Mouse (Mus musculus): Measurements from ENCODE around the gene Cradd. TPM values are rescaled to one million over a fixed set of nuclear protein-coding genes. Genes with fewer than 3 reads are reported as not detected.

The Cradd gene
- polyA plus RNA-seq, 1 experiment from 2014 or later: 12.0 TPM

- WGBS: 69% methylated on average over 5 of the region's 5 CpGs
- DNase-seq: no peak
Measured at GRCm38 (mm10) chr10:95314019-95314418, 9.9 kb downstream of the Cradd start.

GRCm38 (mm10) chr10:95313524-95313923 is 10.4 kb downstream of the Cradd start:
- 84% methylated on average over 9 of the region's 9 CpGs for WGBS
- Histone ChIP-seq H3K9me3 (ENCODE audit: control insufficient read depth, low read length) (no peaks in the 10 kb centered on the region), H3K27me3 (ENCODE audit: control insufficient read depth, insufficient read depth, low read length) (no peaks in the 10 kb centered on the region), H3K9ac (replicated peaks; ENCODE audit: low read length) (no peak overlapping the region), H3K4me1 (ENCODE audit: control insufficient read depth, insufficient read depth, low read length) (peaks cover 16% of the 10 kb centered on the region; the same call in 1 of the 2 replicates), H3K27ac (replicated peaks; ENCODE audit: low read depth, low read length) (no peak overlapping the region), H3K4me3 (replicated peaks; ENCODE audit: low read depth, low read length) (no peak overlapping the region), H3K4me2 (ENCODE audit: low read length) (no peak overlapping the region), H3K36me3 (ENCODE audit: control insufficient read depth, insufficient read depth, low read length) (no peaks in the 10 kb centered on the region)
- DNase-seq: no peak
- ATAC-seq (ENCODE audit: low FRiP score, low TSS enrichment): no peak

More at GRCm38 (mm10) chr10:95314019-95314418, 9.9 kb downstream of the Cradd start:
- Histone ChIP-seq H3K4me1 (ENCODE audit: control insufficient read depth, insufficient read depth, low read length) (peaks cover 16% of the 10 kb centered on the region; the same call in 1 of the 2 replicates), H3K27me3 (ENCODE audit: control insufficient read depth, insufficient read depth, low read length) (no peaks in the 10 kb centered on the region), H3K9ac (replicated peaks; ENCODE audit: low read length) (no peak overlapping the region), H3K27ac (replicated peaks; ENCODE audit: low read depth, low read length) (no peak overlapping the region), H3K4me3 (replicated peaks; ENCODE audit: low read depth, low read length) (no peak overlapping the region), H3K36me3 (ENCODE audit: control insufficient read depth, insufficient read depth, low read length) (no peaks in the 10 kb centered on the region), H3K9me3 (ENCODE audit: control insufficient read depth, low read length) (no peaks in the 10 kb centered on the region), H3K4me2 (ENCODE audit: low read length) (no peak overlapping the region)
- no peak for ATAC-seq (ENCODE audit: low FRiP score, low TSS enrichment)

DNA sequence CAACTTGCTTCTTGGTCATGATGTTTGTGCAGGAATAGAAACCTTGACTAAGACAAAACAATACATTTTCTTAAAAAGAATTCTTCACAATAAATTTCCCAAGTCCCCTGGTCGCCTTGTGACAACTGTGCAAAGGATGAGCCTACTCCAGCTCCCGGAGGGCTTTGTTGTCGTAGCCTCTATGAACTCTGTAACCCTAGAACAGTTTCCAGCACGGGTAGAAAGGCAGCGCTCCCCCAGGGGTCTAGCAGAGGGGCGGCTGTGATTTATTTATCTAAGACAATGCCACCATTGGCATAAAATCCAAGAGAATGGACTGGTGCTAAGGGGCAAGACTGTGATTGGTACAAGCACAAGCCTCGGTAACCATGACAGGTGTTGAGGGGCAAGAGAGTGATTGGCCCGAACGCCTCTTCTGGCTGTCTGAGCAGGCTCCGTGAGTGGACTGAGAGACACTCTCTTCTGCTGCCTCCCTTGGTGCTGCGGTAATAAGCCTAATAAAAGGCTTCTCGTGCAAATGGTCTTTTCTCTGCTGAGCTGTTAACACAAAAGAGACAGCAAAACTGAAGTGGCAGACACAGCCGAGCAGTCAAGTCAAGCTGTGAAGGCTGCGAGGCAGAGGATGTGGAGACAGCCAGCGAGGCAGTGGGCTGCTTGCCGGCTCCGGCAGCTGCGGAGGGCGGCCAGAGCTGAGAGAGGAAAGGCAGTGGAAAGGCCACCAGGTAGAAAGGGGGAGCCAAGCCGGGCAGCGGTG is 13.1 kb downstream of the Cradd start:
- H3K4me1 ChIP-seq (ENCODE audit: control insufficient read depth, insufficient read depth, low read length): peaks cover 16% of the 10 kb centered on the region; the same call in 1 of the 2 replicates
- H3K27me3 ChIP-seq (ENCODE audit: control insufficient read depth, insufficient read depth, low read length): no peaks in the 10 kb centered on the region
- no peaks in the 10 kb centered on the region for H3K36me3 ChIP-seq (ENCODE audit: control insufficient read depth, insufficient read depth, low read length)
- WGBS: 6% methylated on average over 21 of the region's 21 CpGs
- H3K9me3 ChIP-seq (ENCODE audit: control insufficient read depth, low read length): no peaks in the 10 kb centered on the region
- H3K27ac ChIP-seq (replicated peaks; ENCODE audit: low read depth, low read length): peak overlapping the region; percentile 60
- ATAC-seq (ENCODE audit: low FRiP score, low TSS enrichment) (peak; percentile 72; the same call in 1 of the 2 replicates), DNase-seq (peak; percentile 77)
- H3K4me2 ChIP-seq (ENCODE audit: low read length): peak overlapping the region; percentile 38
- no peak overlapping the region; the same call in 1 of the 2 replicates for H3K9ac ChIP-seq (replicated peaks; ENCODE audit: low read length)
- H3K4me3 ChIP-seq (replicated peaks; ENCODE audit: low read depth, low read length): no peak overlapping the region

DNA sequence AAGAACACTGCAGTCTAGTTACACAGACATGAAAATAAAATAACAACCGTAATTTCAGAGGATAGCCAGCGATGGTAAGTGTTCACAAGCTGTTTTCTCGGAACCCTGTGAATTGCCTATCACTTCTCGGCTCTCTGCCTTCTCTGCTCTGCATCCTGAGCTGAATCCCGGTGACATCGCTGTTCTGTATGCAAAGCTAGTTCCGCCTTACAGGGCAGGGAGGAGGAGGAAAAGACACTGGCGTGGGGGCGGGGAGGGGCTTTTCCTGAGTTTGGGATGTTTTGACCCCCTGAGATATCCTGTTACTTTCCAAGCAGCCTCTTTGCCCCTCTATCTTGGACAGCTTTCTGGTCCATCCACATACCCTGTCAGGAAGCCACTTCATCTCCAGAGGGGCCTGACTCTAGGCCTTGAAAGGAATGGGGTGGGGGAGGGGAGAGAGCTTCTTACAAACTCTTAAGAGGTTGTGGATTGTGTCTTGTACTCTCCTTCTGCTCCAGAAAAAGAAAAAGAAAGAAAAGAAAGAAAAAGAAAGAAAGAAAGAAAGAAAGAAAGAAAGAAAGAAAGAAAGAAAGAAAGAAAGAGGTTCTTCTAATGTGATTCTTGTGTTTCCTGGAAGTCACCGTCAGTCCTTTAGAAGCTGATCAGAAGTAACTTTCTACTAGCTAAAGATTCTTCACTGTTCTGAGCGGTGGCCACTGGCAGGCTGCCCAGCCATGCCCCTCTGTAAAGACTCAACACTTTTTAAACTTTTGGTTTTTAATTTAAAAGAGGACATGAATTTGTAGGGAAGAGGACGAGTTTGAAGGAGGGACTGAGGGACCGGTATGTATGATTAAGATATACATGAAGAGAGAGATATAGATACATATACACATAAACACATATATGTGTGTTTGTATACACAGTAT is 14.3 kb downstream of the Cradd start:
- 37% methylated on average over 13 of the region's 13 CpGs for WGBS
- Histone ChIP-seq H3K4me3 (replicated peaks; ENCODE audit: low read depth, low read length) (no peak overlapping the region), H3K9me3 (ENCODE audit: control insufficient read depth, low read length) (no peaks in the 10 kb centered on the region), H3K9ac (replicated peaks; ENCODE audit: low read length) (no peak overlapping the region), H3K27me3 (ENCODE audit: control insufficient read depth, insufficient read depth, low read length) (no peaks in the 10 kb centered on the region), H3K4me2 (ENCODE audit: low read length) (no peak overlapping the region), H3K4me1 (ENCODE audit: control insufficient read depth, insufficient read depth, low read length) (peaks cover 16% of the 10 kb centered on the region; the same call in 1 of the 2 replicates), H3K27ac (replicated peaks; ENCODE audit: low read depth, low read length) (no peak overlapping the region), H3K36me3 (ENCODE audit: control insufficient read depth, insufficient read depth, low read length) (no peaks in the 10 kb centered on the region)
- DNase-seq (peak; percentile 28), ATAC-seq (ENCODE audit: low FRiP score, low TSS enrichment) (no peak)

- no peak overlapping the region for H3K27ac ChIP-seq (replicated peaks; ENCODE audit: low read depth, low read length)
- WGBS: 78% methylated on average over 12 of the region's 12 CpGs
- H3K4me2 ChIP-seq (ENCODE audit: low read length): no peak overlapping the region
- H3K9me3 ChIP-seq (ENCODE audit: control insufficient read depth, low read length): no peaks in the 10 kb centered on the region
- no peak overlapping the region for H3K9ac ChIP-seq (replicated peaks; ENCODE audit: low read length)
- no peaks in the 10 kb centered on the region for H3K36me3 ChIP-seq (ENCODE audit: control insufficient read depth, insufficient read depth, low read length)
- no peak for DNase-seq
- H3K27me3 ChIP-seq (ENCODE audit: control insufficient read depth, insufficient read depth, low read length): no peaks in the 10 kb centered on the region
- no peak for ATAC-seq (ENCODE audit: low FRiP score, low TSS enrichment)
- H3K4me1 ChIP-seq (ENCODE audit: control insufficient read depth, insufficient read depth, low read length): peaks cover 16% of the 10 kb centered on the region; the same call in 1 of the 2 replicates
- H3K4me3 ChIP-seq (replicated peaks; ENCODE audit: low read depth, low read length): no peak overlapping the region
Measured at GRCm38 (mm10) chr10:95308991-95309390, 14.9 kb downstream of the Cradd start.

DNA sequence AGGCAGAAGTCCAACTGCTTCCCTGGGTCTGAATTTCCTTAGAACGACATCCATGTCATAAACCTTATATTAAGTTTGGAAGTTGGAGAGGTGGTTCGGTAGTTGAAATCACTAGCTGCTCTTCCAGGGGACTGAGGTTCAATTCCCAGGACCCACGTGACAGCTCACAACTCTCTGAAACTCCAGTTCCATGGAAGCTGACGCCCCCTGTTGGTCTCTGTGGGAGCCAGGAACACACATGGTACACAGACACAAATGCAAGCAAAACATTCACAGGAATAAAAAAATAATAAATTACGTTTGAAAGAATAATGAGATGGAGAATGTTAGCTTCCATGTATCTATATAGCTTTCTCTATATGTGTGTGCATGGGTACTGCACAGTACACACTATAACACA is 16.0 kb downstream of the Cradd start:
- no peak overlapping the region for H3K9ac ChIP-seq (replicated peaks; ENCODE audit: low read length)
- H3K4me2 ChIP-seq (ENCODE audit: low read length): no peak overlapping the region
- ATAC-seq (ENCODE audit: low FRiP score, low TSS enrichment) (no peak), DNase-seq (no peak)
- WGBS: 93% methylated on average over 5 of the region's 5 CpGs
- H3K36me3 ChIP-seq (ENCODE audit: control insufficient read depth, insufficient read depth, low read length): no peaks in the 10 kb centered on the region
- no peak overlapping the region for H3K27ac ChIP-seq (replicated peaks; ENCODE audit: low read depth, low read length)
- H3K9me3 ChIP-seq (ENCODE audit: control insufficient read depth, low read length): no peaks in the 10 kb centered on the region
- no peak overlapping the region for H3K4me3 ChIP-seq (replicated peaks; ENCODE audit: low read depth, low read length)
- H3K27me3 ChIP-seq (ENCODE audit: control insufficient read depth, insufficient read depth, low read length): no peaks in the 10 kb centered on the region
- peaks cover 16% of the 10 kb centered on the region; the same call in 1 of the 2 replicates for H3K4me1 ChIP-seq (ENCODE audit: control insufficient read depth, insufficient read depth, low read length)

- Histone ChIP-seq H3K27me3 (ENCODE audit: control insufficient read depth, insufficient read depth, low read length) (no peaks in the 10 kb centered on the region), H3K4me3 (replicated peaks; ENCODE audit: low read depth, low read length) (no peak overlapping the region), H3K9ac (replicated peaks; ENCODE audit: low read length) (no peak overlapping the region), H3K27ac (replicated peaks; ENCODE audit: low read depth, low read length) (no peak overlapping the region), H3K4me2 (ENCODE audit: low read length) (no peak overlapping the region), H3K36me3 (ENCODE audit: control insufficient read depth, insufficient read depth, low read length) (no peaks in the 10 kb centered on the region), H3K4me1 (ENCODE audit: control insufficient read depth, insufficient read depth, low read length) (peaks cover 16% of the 10 kb centered on the region; the same call in 1 of the 2 replicates), H3K9me3 (ENCODE audit: control insufficient read depth, low read length) (no peaks in the 10 kb centered on the region)
- DNase-seq (peak; percentile 29), ATAC-seq (ENCODE audit: low FRiP score, low TSS enrichment) (no peak)
- 43% methylated on average over 11 of the region's 11 CpGs for WGBS
Measured at GRCm38 (mm10) chr10:95306824-95307552, 16.9 kb downstream of the Cradd start.

- Histone ChIP-seq H3K9me3 (ENCODE audit: control insufficient read depth, low read length) (no peaks in the 10 kb centered on the region), H3K27ac (replicated peaks; ENCODE audit: low read depth, low read length) (no peak overlapping the region), H3K27me3 (ENCODE audit: control insufficient read depth, insufficient read depth, low read length) (no peaks in the 10 kb centered on the region), H3K36me3 (ENCODE audit: control insufficient read depth, insufficient read depth, low read length) (no peaks in the 10 kb centered on the region), H3K4me1 (ENCODE audit: control insufficient read depth, insufficient read depth, low read length) (no peaks in the 10 kb centered on the region), H3K4me3 (replicated peaks; ENCODE audit: low read depth, low read length) (no peak overlapping the region), H3K9ac (replicated peaks; ENCODE audit: low read length) (no peak overlapping the region), H3K4me2 (ENCODE audit: low read length) (no peak overlapping the region)
- 78% methylated on average over 4 of the region's 4 CpGs for WGBS
- DNase-seq (no peak), ATAC-seq (ENCODE audit: low FRiP score, low TSS enrichment) (no peak)
Measured at GRCm38 (mm10) chr10:95304240-95304639, 19.7 kb downstream of the Cradd start.
